Mouse (Mus musculus) liver, embryonic 14.5 days (tissue): ENCODE measurements at regions not wholly inside any gene's neighbourhood (a gene's known extent, or its start where the extent isn't known, plus 50 kb on each side); places are given as distances from the start of the nearest gene placed in this dataset.

Experiments
- CTCF ChIP-seq: IDR thresholded peaks from 2 replicates; pipeline ENCODE4 v1.5.1; 2016; ENCODE audit warnings: antibody characterized with exemption, low read depth, control low read depth
- EP300 ChIP-seq: IDR thresholded peaks from 2 replicates; pipeline ENCODE4 v1.6.1; 2016; ENCODE audit warnings: antibody characterized with exemption, low read depth

DNA sequence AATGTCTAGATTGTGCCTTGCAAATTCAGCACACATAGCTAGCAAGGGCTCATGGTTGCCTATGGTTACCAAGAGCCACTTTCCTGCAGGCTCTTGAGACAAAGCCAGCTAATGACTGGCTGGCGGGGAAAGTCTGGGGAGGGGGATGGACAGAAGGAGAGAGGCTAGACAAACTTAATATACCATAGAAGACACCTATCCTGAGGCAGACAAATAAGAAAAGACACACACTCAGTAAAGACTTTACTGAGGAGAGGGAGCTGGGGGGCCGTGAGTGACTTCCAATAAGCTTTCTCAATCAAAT, 91.6 kb upstream of the Arhgap21 start:
- no peak for TF ChIP-seq CTCF
- TF ChIP-seq EP300: no peak
